Mouse (Mus musculus) heart, postnatal 0 days (tissue): ENCODE data around the gene Pmvk. TPM values are rescaled to one million over a fixed set of nuclear protein-coding genes. Genes with fewer than 3 reads are reported as not detected.

ENCODE experiments used
- ATAC-seq: fragments of 200-750 bp; cut with Nextera tagmentation; 2 replicates; pipeline ENCODE4 v1.8.0; 2017; ENCODE audit warnings: low read depth, moderate number of reproducible peaks, moderate library complexity; ENCODE audit not compliant: insufficient read depth
- DNase-seq: peaks from one replicate; pipeline ENCODE4 v3.0.0-alpha.2; 2016; ENCODE audit warnings: low spot score
- H3K27ac ChIP-seq: fragments of 300-500 bp; sonication (generic); 2 replicates; pipeline ENCODE4 v1.5.1; 2014; ENCODE audit warnings: low read depth, mild to moderate bottlenecking
- H3K27me3 ChIP-seq: fragments of 300-500 bp; sonication (generic); 2 replicates; pipeline ENCODE4 v1.6.1; 2014; ENCODE audit warnings: low read length, mixed read lengths; ENCODE audit not compliant: control insufficient read depth, insufficient read depth
- H3K36me3 ChIP-seq: fragments of 300-500 bp; sonication (generic); replicated peaks from 2 replicates; pipeline ENCODE4 v1.6.1; 2014; ENCODE audit warnings: low read length, mixed read lengths; ENCODE audit not compliant: control insufficient read depth, insufficient read depth
- H3K4me1 ChIP-seq: fragments of 300-500 bp; sonication (generic); 2 replicates; pipeline ENCODE4 v1.6.1; 2014; ENCODE audit warnings: antibody characterized with exemption; ENCODE audit not compliant: control insufficient read depth, insufficient read depth
- H3K4me2 ChIP-seq: fragments of 300-500 bp; sonication (generic); 2 replicates; pipeline ENCODE4 v1.6.1; 2014; ENCODE audit warnings: low read depth, mild to moderate bottlenecking, low read length, moderate library complexity
- H3K4me3 ChIP-seq: fragments of 300-500 bp; sonication (generic); 2 replicates; pipeline ENCODE4 v1.5.1; 2014; ENCODE audit warnings: low read depth, low read length
- H3K9ac ChIP-seq: fragments of 300-500 bp; sonication (generic); replicated peaks from 2 replicates; pipeline ENCODE4 v1.6.1; 2014; ENCODE audit warnings: low read depth, low read length, mixed read lengths
- H3K9me3 ChIP-seq: fragments of 300-500 bp; sonication (generic); replicated peaks from 2 replicates; pipeline ENCODE4 v1.6.1; 2016; ENCODE audit warnings: low read length; ENCODE audit not compliant: control insufficient read depth
- CTCF ChIP-seq: IDR thresholded peaks from 2 replicates; pipeline ENCODE4 v1.5.1; 2016; ENCODE audit warnings: antibody characterized with exemption, control low read depth, low read depth
- EP300 ChIP-seq: IDR thresholded peaks from 2 replicates; pipeline ENCODE4 v1.6.1; 2016; ENCODE audit warnings: antibody characterized with exemption, low read depth
- WGBS: fragments of 180-500 bp; shearing (Covaris S2); extraction: QIAGEN DNeasy Blood & Tissue Kit; methylation state at CpG from one replicate; pipeline ENCODE4 v1.1.7; 2014; 5-methylcytosine and 5-hydroxymethylcytosine counted together
- polyA plus RNA-seq: library from polyadenylated mRNA; unstranded; fragments of >200 nt; fragmentation: Nextera tagmentation; extraction: Ambion mirVana; gene quantifications from 2 replicates; pipeline ENCODE4 v1.2.1, GENCODE M21; 2015
- total RNA-seq: library from RNA; depleted of rRNA; stranded (reverse); fragments of >200 nt; gene quantifications from 2 replicates; pipeline ENCODE4 v1.2.3, GENCODE M21; 2014; ENCODE audit warnings: low replicate concordance

Gene Pmvk
- total and polyA plus RNA-seq, 2 experiments from 2014 or later = 26.2 to 50.7 TPM

DNA sequence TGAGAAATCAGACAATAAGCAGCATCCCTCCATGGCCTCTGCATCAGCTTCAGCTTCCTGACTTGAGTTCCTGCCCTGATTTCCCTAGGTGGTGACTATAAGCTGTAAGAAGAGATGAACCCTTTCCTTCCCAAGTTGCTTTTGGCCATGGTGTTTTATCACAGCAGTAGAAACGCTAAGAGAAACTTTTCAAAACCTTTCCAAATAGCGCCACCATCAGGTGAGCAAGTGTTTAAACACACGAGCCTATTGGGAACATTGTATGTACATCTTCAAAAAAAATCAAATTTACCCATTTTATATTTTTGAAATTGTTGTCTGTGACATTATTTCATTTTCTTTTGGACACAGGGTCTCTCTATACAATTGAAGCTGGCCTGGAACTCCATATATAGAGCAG, 42.0 kb downstream of the Pmvk start:
- H3K4me3 ChIP-seq = no peak overlapping the region
- H3K4me2 ChIP-seq = no peak overlapping the region
- ATAC-seq (no peak), DNase-seq (no peak)
- TF ChIP-seq EP300 (no peak), CTCF (no peak)
- H3K9me3 ChIP-seq = no peaks in the 10 kb centered on the region
- no peaks in the 10 kb centered on the region for H3K36me3 ChIP-seq
- H3K4me1 ChIP-seq = no peaks in the 10 kb centered on the region
- 65% methylated on average over 3 of the region's 3 CpGs for WGBS
- H3K9ac ChIP-seq = no peak overlapping the region
- H3K27ac ChIP-seq = no peak overlapping the region
- peaks cover 3% of the 10 kb centered on the region; the same call in 1 of the 2 replicates for H3K27me3 ChIP-seq

DNA sequence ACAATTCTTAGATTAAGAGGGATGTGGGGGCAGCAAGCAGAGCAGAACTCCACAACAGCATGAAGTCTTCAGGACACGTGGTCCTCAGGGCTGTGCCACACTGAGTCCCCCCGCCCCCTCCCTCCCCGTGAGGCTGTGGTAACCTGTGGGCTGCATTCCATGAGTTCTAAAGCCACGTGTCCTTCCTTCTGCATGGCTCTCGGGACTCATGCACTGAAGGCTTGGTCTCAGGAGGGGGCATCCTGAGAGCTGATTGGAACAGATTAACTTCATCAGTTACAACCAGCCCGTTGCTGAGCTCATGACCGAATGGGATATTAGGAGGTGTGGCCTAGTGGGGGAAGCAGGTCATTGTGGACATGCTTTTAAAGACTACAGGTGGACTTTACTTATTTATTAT, 45.4 kb downstream of the Pmvk start:
- H3K36me3 ChIP-seq = no peaks in the 10 kb centered on the region
- H3K27ac ChIP-seq = no peak overlapping the region
- ATAC-seq (no peak), DNase-seq (no peak)
- H3K4me3 ChIP-seq = no peak overlapping the region
- no peaks in the 10 kb centered on the region for H3K9me3 ChIP-seq
- no peak overlapping the region for H3K4me2 ChIP-seq
- WGBS = 36% methylated on average over 7 of the region's 7 CpGs
- no peaks in the 10 kb centered on the region for H3K27me3 ChIP-seq
- no peaks in the 10 kb centered on the region for H3K4me1 ChIP-seq
- TF ChIP-seq EP300 (no peak), CTCF (no peak)
- H3K9ac ChIP-seq = no peak overlapping the region

DNA sequence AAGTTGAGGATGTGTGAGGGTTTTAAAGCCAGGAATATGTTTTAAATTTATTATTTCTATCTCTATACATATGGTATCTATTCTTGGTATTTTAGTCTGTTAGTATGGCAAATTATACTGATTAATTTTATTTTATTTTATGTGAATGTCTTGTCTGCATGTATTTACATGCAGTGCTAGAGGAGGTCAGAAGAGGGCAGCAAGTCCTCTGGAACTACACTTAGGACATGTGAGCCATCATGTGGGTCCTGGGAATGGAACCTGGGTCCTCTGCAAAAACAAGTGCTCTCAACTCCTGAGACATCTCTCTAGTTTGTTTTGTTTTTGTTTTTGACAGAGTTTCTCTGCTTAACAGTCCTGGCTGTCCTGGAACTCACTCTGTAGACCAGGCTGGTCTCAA, 47.1 kb downstream of the Pmvk start:
- peaks cover 8% of the 10 kb centered on the region; the same call in 1 of the 2 replicates for H3K27me3 ChIP-seq
- ATAC-seq = no peak
- H3K9me3 ChIP-seq = no peaks in the 10 kb centered on the region
- no peaks in the 10 kb centered on the region for H3K36me3 ChIP-seq
- no peak for DNase-seq
- no peak overlapping the region for H3K4me2 ChIP-seq
- no peak overlapping the region for H3K4me3 ChIP-seq
- TF ChIP-seq EP300 = no peak
- peak; percentile 28; the same call in 1 of the 2 replicates for TF ChIP-seq CTCF
- no peak overlapping the region for H3K27ac ChIP-seq
- no peak overlapping the region for H3K9ac ChIP-seq
- no peaks in the 10 kb centered on the region for H3K4me1 ChIP-seq

DNA sequence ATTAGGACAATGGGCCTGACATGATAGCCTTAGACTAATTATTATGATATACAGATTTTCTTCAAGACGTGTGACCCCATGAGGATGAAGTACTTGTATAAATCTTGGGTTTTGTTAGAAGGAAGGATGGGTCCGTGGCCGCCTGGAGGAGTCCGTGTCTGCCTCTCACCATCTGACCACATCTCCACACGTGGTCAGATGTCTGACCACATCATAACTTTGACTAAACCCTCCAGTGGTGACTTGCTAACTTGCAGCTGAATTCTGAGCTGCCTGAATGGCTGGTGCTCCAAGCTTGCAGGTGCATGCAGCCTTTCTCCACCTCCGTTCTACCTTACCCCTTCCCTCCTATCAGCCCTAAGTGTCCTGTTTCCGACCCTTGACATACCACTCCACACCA, 48.2 kb downstream of the Pmvk start:
- Histone ChIP-seq H3K4me2 (no peak overlapping the region), H3K9me3 (no peaks in the 10 kb centered on the region), H3K36me3 (no peaks in the 10 kb centered on the region), H3K9ac (no peak overlapping the region), H3K27ac (no peak overlapping the region), H3K4me3 (no peak overlapping the region), H3K4me1 (no peaks in the 10 kb centered on the region), H3K27me3 (peaks cover 11% of the 10 kb centered on the region; the same call in 1 of the 2 replicates)
- ATAC-seq = no peak
- 59% methylated on average over 7 of the region's 7 CpGs for WGBS
- DNase-seq = no peak
- TF ChIP-seq EP300 (no peak), CTCF (no peak)

DNA sequence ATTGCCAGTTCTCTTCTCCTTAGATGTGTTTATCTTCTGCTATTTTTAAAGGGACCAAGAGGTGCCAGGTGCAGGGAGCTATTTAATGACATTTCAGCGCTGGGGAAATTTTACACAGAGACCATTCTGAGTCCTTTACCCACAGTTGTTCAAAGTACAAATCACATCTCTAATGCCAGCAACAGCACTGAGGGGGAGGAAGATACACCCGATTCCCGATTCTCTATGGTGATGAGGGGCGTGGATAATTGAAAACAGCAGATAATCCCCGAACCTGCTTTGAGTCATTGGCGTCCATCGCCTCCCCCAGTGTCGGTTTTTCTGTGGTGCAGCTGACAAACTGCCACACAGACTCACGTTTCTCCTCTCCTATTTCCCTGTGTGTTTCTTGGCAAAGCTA, 53.7 kb downstream of the Pmvk start:
- Histone ChIP-seq H3K4me3 (no peak overlapping the region), H3K27me3 (peaks cover 25% of the 10 kb centered on the region), H3K9me3 (no peaks in the 10 kb centered on the region), H3K4me2 (no peak overlapping the region), H3K4me1 (no peaks in the 10 kb centered on the region), H3K36me3 (no peaks in the 10 kb centered on the region), H3K9ac (no peak overlapping the region), H3K27ac (no peak overlapping the region)
- DNase-seq (no peak), ATAC-seq (no peak)
- no peak for TF ChIP-seq EP300
- no peak for TF ChIP-seq CTCF
- 32% methylated on average over 9 of the region's 9 CpGs for WGBS

DNA sequence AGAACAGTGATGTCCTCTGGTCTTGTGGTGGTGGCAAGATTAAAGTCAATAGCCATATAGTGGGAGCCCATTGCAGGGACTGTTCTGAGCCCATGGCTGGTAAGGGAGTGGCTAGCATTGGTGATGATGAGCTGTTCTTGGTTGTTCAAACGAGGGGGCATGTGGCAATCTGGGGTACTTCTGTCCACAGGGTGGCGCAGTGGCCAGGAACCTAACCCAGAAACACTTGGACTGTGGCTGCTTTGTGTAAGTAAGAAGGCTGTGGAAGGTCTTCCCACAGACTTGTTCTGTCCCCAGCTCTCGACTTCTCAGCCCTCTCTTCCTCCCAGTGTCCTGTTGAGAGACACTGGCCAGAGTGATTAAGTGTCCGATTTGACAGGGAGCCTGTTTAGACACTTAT, 56.6 kb downstream of the Pmvk start:
- H3K4me3 ChIP-seq = no peak overlapping the region
- TF ChIP-seq CTCF (peak; percentile 67), EP300 (no peak)
- peaks cover 22% of the 10 kb centered on the region for H3K27me3 ChIP-seq
- 17% methylated on average over 4 of the region's 4 CpGs for WGBS
- H3K27ac ChIP-seq = no peak overlapping the region
- H3K4me1 ChIP-seq = no peaks in the 10 kb centered on the region
- peak overlapping the region; percentile 8; the same call in 1 of the 2 replicates for H3K4me2 ChIP-seq
- no peak overlapping the region for H3K9ac ChIP-seq
- H3K9me3 ChIP-seq = no peaks in the 10 kb centered on the region
- ATAC-seq = no peak
- no peak for DNase-seq
- no peaks in the 10 kb centered on the region for H3K36me3 ChIP-seq
